Mouse (Mus musculus) midbrain, embryonic 14.5 days (tissue): ENCODE data around the gene Nrxn1. TPM values are rescaled to one million over a fixed set of nuclear protein-coding genes. Genes with fewer than 3 reads are reported as not detected.

ENCODE experiments used
- ATAC-seq: fragments of 200-750 bp; cut with Nextera tagmentation; 2 replicates; pipeline ENCODE4 v1.8.0; 2017; ENCODE audit warnings: moderate number of reproducible peaks, moderate library complexity; ENCODE audit not compliant: low FRiP score, low TSS enrichment
- DNase-seq: peaks from one replicate; pipeline ENCODE4 v3.0.0-alpha.2; 2015
- H3K27ac ChIP-seq: fragments of 300-500 bp; sonication (generic); replicated peaks from 2 replicates; pipeline ENCODE4 v1.5.1; 2014; ENCODE audit warnings: mild to moderate bottlenecking, low read depth, low read length, moderate library complexity
- H3K27me3 ChIP-seq: fragments of 300-500 bp; sonication (generic); 2 replicates; pipeline ENCODE4 v1.6.1; 2014; ENCODE audit warnings: low read length, control low read depth, mixed read lengths; ENCODE audit not compliant: control insufficient read depth, insufficient read depth
- H3K36me3 ChIP-seq: fragments of 300-500 bp; sonication (generic); 2 replicates; pipeline ENCODE4 v1.6.1; 2014; ENCODE audit warnings: low read length, control low read depth; ENCODE audit not compliant: control insufficient read depth, insufficient read depth
- H3K4me1 ChIP-seq: fragments of 300-500 bp; sonication (generic); 2 replicates; pipeline ENCODE4 v1.6.1; 2014; ENCODE audit warnings: mild to moderate bottlenecking, antibody characterized with exemption, low read length, control low read depth; ENCODE audit not compliant: control insufficient read depth, insufficient read depth
- H3K4me2 ChIP-seq: fragments of 300-500 bp; sonication (generic); 2 replicates; pipeline ENCODE4 v1.6.1; 2014; ENCODE audit warnings: mild to moderate bottlenecking, low read length, moderate library complexity
- H3K4me3 ChIP-seq: fragments of 300-500 bp; sonication (generic); replicated peaks from 2 replicates; pipeline ENCODE4 v1.5.1; 2014; ENCODE audit warnings: low read depth, low read length
- H3K9ac ChIP-seq: fragments of 300-500 bp; sonication (generic); replicated peaks from 2 replicates; pipeline ENCODE4 v1.6.1; 2014; ENCODE audit warnings: mild to moderate bottlenecking, low read length, moderate library complexity
- H3K9me3 ChIP-seq: fragments of 300-500 bp; sonication (generic); 2 replicates; pipeline ENCODE4 v1.6.1; 2016; ENCODE audit warnings: low read length, control low read depth, mixed read lengths; ENCODE audit not compliant: control insufficient read depth
- WGBS: fragments of 180-500 bp; shearing (Covaris S2); extraction: QIAGEN DNeasy Blood & Tissue Kit; methylation state at CpG from one replicate; pipeline ENCODE4 v1.1.7; 2014; 5-methylcytosine and 5-hydroxymethylcytosine counted together
- polyA plus RNA-seq: library from polyadenylated mRNA; unstranded; fragments of >200 nt; fragmentation: Nextera tagmentation; extraction: Ambion mirVana; gene quantifications from 2 replicates; pipeline ENCODE4 v1.2.1, GENCODE M21; 2014

Nrxn1 gene
- polyA plus RNA-seq, 1 experiment from 2014 or later = 171 TPM

- Histone ChIP-seq H3K4me2 (no peak overlapping the region), H3K4me1 (no peaks in the 10 kb centered on the region), H3K27me3 (no peaks in the 10 kb centered on the region), H3K27ac (no peak overlapping the region), H3K9ac (no peak overlapping the region), H3K36me3 (no peaks in the 10 kb centered on the region), H3K9me3 (no peaks in the 10 kb centered on the region), H3K4me3 (no peak overlapping the region)
- DNase-seq (no peak), ATAC-seq (no peak)
Measured at GRCm38 (mm10) chr17:91000389-91000788, 92.5 kb downstream of the Nrxn1 start.

- ATAC-seq (no peak), DNase-seq (no peak)
- no peaks in the 10 kb centered on the region for H3K27me3 ChIP-seq
- H3K36me3 ChIP-seq = no peaks in the 10 kb centered on the region
- 57% methylated on average over 4 of the region's 4 CpGs for WGBS
- H3K27ac ChIP-seq = no peak overlapping the region
- H3K4me1 ChIP-seq = no peaks in the 10 kb centered on the region
- H3K4me2 ChIP-seq = no peak overlapping the region
- no peak overlapping the region for H3K9ac ChIP-seq
- H3K4me3 ChIP-seq = no peak overlapping the region
- H3K9me3 ChIP-seq = no peaks in the 10 kb centered on the region
Measured at GRCm38 (mm10) chr17:90999667-91000154, 93.2 kb downstream of the Nrxn1 start.

GRCm38 (mm10) chr17:90997714-90998113 is 95.2 kb downstream of the Nrxn1 start:
- no peaks in the 10 kb centered on the region for H3K36me3 ChIP-seq
- WGBS = 70% methylated on average over 1 of the region's 1 CpGs
- no peaks in the 10 kb centered on the region for H3K4me1 ChIP-seq
- no peak overlapping the region for H3K4me3 ChIP-seq
- no peaks in the 10 kb centered on the region for H3K27me3 ChIP-seq
- H3K9ac ChIP-seq = no peak overlapping the region
- no peak for ATAC-seq
- H3K4me2 ChIP-seq = no peak overlapping the region
- DNase-seq = no peak
- H3K9me3 ChIP-seq = no peaks in the 10 kb centered on the region
- no peak overlapping the region for H3K27ac ChIP-seq

GRCm38 (mm10) chr17:90995436-90995835 is 97.4 kb downstream of the Nrxn1 start:
- Histone ChIP-seq H3K9me3 (no peaks in the 10 kb centered on the region), H3K4me1 (no peaks in the 10 kb centered on the region), H3K27ac (no peak overlapping the region), H3K36me3 (no peaks in the 10 kb centered on the region), H3K27me3 (no peaks in the 10 kb centered on the region), H3K9ac (no peak overlapping the region), H3K4me3 (no peak overlapping the region), H3K4me2 (no peak overlapping the region)
- WGBS = 6% methylated on average over 1 of the region's 1 CpGs
- DNase-seq = peak; percentile 43
- 0 out of 2 replicates have a peak, but pooled peaks have one; percentile 40 for ATAC-seq

- Histone ChIP-seq H3K27ac (no peak overlapping the region), H3K4me1 (no peaks in the 10 kb centered on the region), H3K27me3 (no peaks in the 10 kb centered on the region), H3K36me3 (no peaks in the 10 kb centered on the region), H3K4me2 (no peak overlapping the region), H3K4me3 (no peak overlapping the region), H3K9ac (no peak overlapping the region), H3K9me3 (no peaks in the 10 kb centered on the region)
- DNase-seq (no peak), ATAC-seq (no peak)
- WGBS = 56% methylated on average over 1 of the region's 1 CpGs
Measured at GRCm38 (mm10) chr17:90994247-90994646, 98.6 kb downstream of the Nrxn1 start.

GRCm38 (mm10) chr17:90990747-90991146 is 102.1 kb downstream of the Nrxn1 start:
- DNase-seq = no peak
- Histone ChIP-seq H3K4me1 (no peaks in the 10 kb centered on the region), H3K9me3 (no peaks in the 10 kb centered on the region), H3K27me3 (no peaks in the 10 kb centered on the region), H3K4me2 (no peak overlapping the region), H3K4me3 (no peak overlapping the region), H3K36me3 (no peaks in the 10 kb centered on the region), H3K27ac (no peak overlapping the region), H3K9ac (no peak overlapping the region)
- 72% methylated on average over 2 of the region's 2 CpGs for WGBS
- ATAC-seq = no peak

GRCm38 (mm10) chr17:90962904-90963531 is 129.9 kb downstream of the Nrxn1 start:
- DNase-seq (peak; percentile 37), ATAC-seq (no peak)
- H3K4me3 ChIP-seq = no peak overlapping the region
- H3K4me1 ChIP-seq = no peaks in the 10 kb centered on the region
- no peak overlapping the region for H3K9ac ChIP-seq
- no peaks in the 10 kb centered on the region for H3K36me3 ChIP-seq
- no peak overlapping the region for H3K4me2 ChIP-seq
- 63% methylated on average over 4 of the region's 4 CpGs for WGBS
- H3K27me3 ChIP-seq = no peaks in the 10 kb centered on the region
- H3K27ac ChIP-seq = no peak overlapping the region
- H3K9me3 ChIP-seq = no peaks in the 10 kb centered on the region

GRCm38 (mm10) chr17:90955221-90955620 is 137.7 kb downstream of the Nrxn1 start:
- H3K4me2 ChIP-seq = no peak overlapping the region
- 83% methylated on average over 2 of the region's 2 CpGs for WGBS
- H3K9ac ChIP-seq = no peak overlapping the region
- H3K9me3 ChIP-seq = no peaks in the 10 kb centered on the region
- no peaks in the 10 kb centered on the region for H3K4me1 ChIP-seq
- no peak for DNase-seq
- ATAC-seq = no peak
- no peaks in the 10 kb centered on the region for H3K36me3 ChIP-seq
- H3K27me3 ChIP-seq = no peaks in the 10 kb centered on the region
- H3K4me3 ChIP-seq = no peak overlapping the region
- no peak overlapping the region for H3K27ac ChIP-seq

GRCm38 (mm10) chr17:90934929-90935328 is 157.9 kb downstream of the Nrxn1 start:
- ATAC-seq (no peak), DNase-seq (no peak)
- WGBS = 84% methylated on average over 2 of the region's 2 CpGs
- Histone ChIP-seq H3K27me3 (no peaks in the 10 kb centered on the region), H3K27ac (no peak overlapping the region), H3K36me3 (no peaks in the 10 kb centered on the region), H3K4me3 (no peak overlapping the region), H3K4me2 (no peak overlapping the region), H3K4me1 (no peaks in the 10 kb centered on the region), H3K9ac (no peak overlapping the region), H3K9me3 (no peaks in the 10 kb centered on the region)
